Mouse (Mus musculus) kidney, postnatal 14 days (tissue): ENCODE measurements around the gene Anapc2.
A peak's percentile ranks its signal among the peaks of the same experiment; 100 is the strongest.

ENCODE experiments used
- DNase-seq: peaks from one replicate; pipeline ENCODE4 v3.0.0; 2022; ENCODE audit warnings: mixed read lengths

The Anapc2 gene

GRCm38 (mm10) chr2:25273010-25273409 lies 732 bp downstream of the Anapc2 start:
- no peak for DNase-seq

GRCm38 (mm10) chr2:25278928-25279882 lies 6.9 kb downstream of the Anapc2 start:
- peak; percentile 84 for DNase-seq

DNA sequence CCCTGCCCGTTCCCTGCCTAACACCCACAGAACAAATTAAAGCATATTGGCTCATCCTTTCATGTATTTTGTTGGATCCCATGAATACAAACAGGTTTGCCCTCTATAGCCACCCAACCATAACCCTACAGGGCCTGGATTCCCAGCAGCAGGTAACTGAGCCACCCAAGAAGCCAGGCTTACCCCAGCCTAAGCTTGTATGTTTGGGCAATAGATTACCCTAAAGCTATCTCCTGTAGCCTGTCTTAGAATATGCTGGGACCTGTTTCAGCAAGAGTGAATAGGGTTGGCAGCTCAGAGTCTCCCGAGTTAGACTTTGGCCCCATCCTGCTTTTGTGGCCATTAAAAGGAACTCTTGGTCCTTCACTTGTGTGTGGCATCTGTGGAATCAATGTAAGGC lies 13.3 kb downstream of the Anapc2 start:
- DNase-seq, result no peak

DNA sequence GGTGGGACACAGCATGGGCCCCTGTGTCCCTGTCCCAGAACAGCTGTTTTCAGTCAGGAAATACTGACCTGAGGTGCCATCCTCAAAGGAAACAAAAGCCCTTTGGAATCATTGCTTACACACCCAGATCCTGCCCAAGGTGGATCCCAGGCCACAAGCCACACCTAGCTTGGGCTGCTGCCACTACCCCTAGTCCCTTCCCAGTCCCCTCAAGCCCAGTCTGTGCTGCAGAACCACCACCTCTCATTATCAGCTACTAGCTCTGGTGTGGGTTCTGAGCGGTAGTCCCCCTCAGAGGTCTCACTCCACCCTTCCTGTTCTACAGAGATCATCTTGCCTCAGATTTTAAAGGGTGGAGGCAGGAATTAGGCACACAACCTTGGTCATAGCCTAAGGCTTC lies 14.0 kb downstream of the Anapc2 start:
- no peak for DNase-seq

DNA sequence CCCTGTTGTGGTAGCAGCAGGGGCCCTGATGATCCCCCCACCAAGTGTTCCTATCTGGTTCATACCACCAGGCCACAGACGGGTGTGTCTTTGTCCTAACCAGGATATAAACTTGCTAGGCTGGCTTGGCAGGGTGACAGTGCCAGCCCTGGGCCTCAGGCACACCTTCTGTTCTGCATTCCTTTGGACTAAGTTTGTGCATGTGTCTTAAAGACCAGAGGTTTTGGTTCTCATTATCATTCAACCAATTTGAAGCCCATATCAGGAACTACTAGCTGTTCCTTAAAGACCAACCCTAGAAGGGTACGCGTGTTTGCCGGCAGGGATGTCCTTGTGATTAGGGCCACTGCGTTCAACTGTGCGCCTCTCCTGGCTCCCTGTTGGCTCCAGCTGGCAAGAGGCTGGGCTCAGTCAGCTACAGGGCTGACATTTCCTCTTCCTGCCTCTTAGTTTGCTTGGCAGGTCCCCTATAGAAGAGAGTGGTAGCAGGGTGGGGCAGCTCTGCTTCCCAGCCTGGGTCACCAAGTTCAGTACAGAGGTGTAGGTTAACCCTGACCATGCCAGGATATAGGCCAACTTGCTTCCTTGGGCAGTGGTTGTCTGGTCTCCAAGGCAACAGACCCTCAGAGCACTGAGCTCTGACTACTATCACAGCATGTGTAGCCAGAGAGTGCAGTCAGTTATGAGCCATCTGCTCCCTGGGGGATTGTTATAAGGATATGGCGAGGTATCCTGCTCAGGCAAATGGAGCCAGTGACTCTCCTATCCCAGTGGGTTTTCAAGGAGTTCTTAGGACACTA lies 14.8 kb downstream of the Anapc2 start:
- peak; percentile 51 for DNase-seq

DNA sequence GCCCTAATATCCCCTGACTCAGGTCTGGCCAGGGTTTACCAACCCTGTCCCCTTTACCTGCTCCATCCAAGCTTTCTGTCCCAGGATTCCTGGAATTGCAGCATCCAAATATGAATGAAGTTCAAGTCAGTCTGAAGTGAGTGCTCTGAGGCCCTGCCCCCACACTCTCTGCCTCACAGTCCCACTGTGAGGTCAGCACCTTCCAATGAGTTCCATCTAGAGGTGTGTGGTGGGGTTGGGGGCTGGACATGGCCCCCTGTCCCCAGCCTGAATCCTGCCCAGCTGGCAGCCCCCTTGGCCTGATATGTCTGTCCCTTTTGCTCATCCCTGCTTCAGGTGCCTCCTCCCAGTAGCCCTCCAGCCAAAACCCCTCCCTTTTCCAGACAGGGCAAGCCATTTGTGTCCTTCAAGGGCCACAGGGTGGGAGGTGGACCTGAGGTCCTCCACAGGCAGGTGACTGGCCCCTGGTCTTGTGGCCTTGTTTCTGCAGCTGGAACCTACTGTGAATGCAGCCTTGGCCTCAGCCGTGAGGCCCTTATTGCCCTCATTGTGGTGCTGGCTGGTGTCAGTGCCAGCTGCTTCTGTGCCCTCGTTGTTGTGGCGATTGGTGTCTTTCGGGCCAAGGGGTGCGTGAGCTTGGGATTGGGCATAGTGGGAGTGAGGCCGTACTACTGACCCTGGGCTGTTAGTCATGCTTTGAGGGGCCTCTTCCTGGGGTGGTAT lies 15.8 kb downstream of the Anapc2 start, which contains the start of gene Tmem210:
Gene Tmem210 (plus strand): TSS at position 219 of the 723 bp plus-strand sequence.
- DNase-seq, result no peak

DNA sequence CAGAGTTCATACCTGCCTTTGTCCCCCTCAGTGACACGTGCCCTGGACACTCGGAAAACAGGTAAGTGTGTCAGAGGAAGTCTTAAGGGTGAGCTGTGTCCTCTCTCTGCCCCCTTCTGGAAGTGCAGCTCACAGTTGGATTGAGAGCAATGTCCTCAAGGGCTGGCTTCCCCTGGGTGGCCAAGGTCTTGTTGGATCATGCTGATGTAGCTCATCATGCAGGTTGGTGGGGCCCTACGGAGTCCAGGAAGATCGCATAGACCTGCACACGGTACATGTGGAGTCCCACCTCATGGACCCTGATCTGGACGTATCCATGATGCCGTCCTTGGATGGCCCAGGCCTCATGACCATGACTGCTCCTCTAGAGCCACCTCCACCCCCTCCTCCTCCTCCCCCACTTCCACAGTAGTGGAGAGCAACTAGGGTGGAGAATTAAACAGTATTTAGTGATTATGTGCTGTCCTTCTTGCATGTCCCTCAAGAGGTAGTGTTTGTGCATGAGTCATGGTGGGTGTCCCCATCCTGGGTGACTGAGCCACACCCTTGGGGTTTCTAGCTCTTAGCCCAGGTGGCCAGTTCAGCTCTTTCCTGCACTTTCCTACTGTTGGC lies 16.6 kb downstream of the Anapc2 start:
- no peak for DNase-seq

GRCm38 (mm10) chr2:25289651-25290050 lies 17.4 kb downstream of the Anapc2 start, which contains the start of gene Lrrc26:
Gene Lrrc26 (plus strand): TSS chr2:25289915.
- peak; percentile 88 for DNase-seq

GRCm38 (mm10) chr2:25290101-25290815 lies 18.0 kb downstream of the Anapc2 start:
- DNase-seq, result peak; percentile 53

DNA sequence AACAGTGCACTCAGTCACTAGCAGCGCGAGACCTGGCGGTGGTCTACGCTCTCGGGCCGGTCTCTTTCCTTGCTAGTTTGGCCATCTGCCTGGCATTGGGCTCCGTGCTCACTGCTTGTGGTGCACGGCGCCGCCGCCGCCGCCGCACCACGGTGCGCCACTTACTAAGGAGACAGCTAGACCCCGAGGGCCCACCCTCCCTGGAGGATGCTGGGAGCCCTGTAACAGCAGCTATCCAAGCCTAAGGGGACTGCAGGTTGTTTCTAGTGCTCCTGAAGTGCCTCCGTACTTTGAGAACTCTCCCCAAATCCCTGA lies 18.5 kb downstream of the Anapc2 start:
- peak; percentile 29 for DNase-seq

- no peak for DNase-seq
These were observed 19.1 kb downstream of the Anapc2 start for GRCm38 (mm10) chr2:25291184-25292053.

DNA sequence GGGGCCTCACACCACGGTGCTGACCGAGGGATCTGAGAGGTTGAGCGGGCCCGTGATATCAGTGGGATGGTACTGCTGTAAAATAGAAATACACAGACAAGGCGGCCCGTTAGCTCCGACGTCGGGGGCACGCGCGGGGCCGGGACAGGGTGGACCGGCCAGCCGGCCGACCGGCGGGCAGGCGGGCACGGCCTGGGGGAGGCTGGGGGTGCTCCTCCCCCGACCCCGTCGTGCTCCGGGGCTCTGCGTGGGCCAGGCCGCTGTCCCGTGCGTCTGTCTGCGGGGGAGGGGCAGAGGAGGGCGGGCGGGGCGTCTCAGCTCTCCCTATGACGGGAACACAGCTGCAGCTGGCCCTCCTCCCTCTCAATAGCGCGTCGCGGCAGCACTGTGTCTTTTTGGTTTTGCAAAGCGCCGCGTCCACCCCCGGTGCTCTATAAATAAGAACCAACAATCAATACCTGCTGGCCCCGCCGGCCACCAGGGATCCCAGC lies 19.8 kb downstream of the Anapc2 start:
- peak; percentile 26 for DNase-seq

GRCm38 (mm10) chr2:25292856-25293255 lies 20.6 kb downstream of the Anapc2 start:
- peak; percentile 78 for DNase-seq

DNA sequence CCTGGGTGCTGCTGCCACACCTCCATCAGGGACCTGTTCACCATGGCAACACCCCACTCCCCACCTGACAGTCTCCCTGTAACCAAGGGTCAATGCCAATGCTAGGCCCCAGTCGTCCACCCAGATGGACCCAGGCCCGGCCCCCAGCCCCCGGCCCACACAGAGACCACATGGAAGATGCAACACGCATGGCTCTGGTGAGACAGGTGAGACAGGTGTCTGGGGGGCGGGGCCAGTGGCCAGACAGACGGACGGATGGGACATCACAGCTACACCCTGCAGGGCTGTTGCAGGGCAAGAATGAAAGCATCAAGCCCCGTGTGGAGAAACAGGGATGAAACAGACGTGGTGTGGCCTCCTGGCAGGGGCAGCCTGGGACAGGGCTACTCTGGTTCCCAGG lies 21.4 kb downstream of the Anapc2 start:
- no peak for DNase-seq

DNA sequence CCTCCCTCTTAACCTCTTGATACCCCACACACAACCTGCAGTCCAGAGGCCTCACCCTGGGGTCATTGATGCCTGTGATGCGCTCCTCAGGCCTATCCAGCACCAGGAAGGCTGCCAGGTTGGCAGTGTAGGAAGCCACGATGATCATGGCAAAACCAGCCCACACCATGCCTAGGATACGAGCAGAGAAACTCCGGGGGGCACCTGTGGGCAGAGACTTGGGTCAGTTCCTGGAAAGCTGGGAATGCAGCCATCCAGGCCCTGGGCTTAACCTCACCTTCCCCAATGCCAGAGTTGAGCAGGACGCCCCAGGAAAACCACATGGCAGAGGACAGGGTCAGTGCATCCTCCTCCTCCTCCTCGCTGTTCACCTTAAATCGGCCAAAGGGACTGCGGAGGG lies 24.8 kb downstream of the Anapc2 start:
- no peak for DNase-seq

GRCm38 (mm10) chr2:25298046-25298445 lies 25.8 kb downstream of the Anapc2 start:
- no peak for DNase-seq

DNA sequence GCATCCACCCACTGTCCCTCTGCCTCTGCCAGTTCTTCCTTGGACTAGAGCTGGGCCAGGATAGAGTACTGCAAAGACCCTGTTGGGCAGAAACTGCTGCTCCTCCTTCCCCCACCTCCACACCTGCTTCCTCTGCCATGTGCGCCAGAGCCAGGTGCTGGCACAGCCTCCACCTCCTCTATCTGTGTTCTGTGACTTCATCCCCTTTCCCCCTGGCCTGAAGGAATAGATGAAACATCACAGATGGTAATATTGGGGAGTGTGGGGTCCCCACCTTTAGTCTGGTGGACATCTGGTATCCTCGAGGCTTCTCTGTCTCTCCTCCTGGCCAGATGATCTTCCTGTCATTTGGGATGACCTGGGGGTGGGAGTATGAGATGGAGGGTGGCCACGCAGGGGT lies 31.2 kb downstream of the Anapc2 start:
- DNase-seq, result no peak

- no peak for DNase-seq
These were observed 31.8 kb downstream of the Anapc2 start for GRCm38 (mm10) chr2:25303931-25304656.

DNA sequence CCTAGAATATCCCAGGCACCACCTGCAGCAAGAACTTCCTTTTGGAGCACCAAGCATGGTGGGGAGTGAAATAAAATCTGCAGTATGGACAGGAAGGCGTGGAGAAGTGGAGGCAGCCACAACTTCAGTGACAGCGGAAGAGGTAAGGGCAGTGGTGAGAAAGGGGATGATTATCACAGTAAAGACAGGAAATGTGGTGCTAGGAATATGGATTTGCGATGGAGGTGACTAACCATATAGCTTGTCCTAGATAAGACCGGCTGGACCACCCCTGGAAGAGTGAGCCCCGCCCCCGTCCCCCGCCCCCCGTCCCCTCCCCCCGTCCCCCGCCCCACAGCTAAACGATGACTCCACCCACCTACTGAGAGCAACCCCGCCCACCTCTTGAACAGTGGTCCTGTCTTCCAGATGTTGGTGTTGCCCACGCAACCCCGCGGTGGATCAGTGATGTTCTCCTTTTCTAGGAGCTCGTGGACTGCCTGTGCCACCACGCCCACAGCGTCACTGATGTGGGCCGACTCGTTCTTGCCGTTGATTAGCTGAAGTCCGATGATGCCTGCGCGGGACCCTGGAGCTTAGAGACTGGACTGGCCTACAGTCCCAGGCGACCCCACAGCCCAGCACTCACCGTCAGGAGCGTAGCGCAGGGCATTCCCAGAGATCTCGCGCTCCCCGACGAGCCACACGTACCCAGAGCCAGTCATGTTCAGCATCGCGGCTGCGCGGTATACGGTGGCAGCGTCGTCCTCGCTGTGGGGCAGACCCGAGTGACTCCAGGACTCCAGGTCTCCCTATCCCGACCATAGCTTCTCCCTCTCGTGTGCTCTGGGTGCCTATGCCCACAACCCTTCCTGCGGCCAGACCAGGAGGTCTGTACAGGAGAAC lies 32.6 kb downstream of the Anapc2 start:
- DNase-seq, result peak; percentile 34
